Mouse (Mus musculus) hindbrain, postnatal 0 days (tissue): ENCODE data around the gene Casp9. TPM values are rescaled to one million over a fixed set of nuclear protein-coding genes. Genes with fewer than 3 reads are reported as not detected.

Source experiments
- ATAC-seq: fragments of 200-750 bp; cut with Nextera tagmentation; 2 replicates; pipeline ENCODE4 v1.8.0; 2017; ENCODE audit warnings: mild to moderate bottlenecking, moderate TSS enrichment, moderate library complexity
- DNase-seq: peaks from one replicate; pipeline ENCODE4 v3.0.0-alpha.2; 2015; ENCODE audit warnings: low spot score
- H3K27ac ChIP-seq: fragments of 300-500 bp; sonication (generic); 2 replicates; pipeline ENCODE4 v1.5.1; 2014; ENCODE audit warnings: mild to moderate bottlenecking
- H3K27me3 ChIP-seq: fragments of 300-500 bp; sonication (generic); 2 replicates; pipeline ENCODE4 v1.6.1; 2014; ENCODE audit warnings: low read length, mixed read lengths; ENCODE audit not compliant: insufficient read depth
- H3K36me3 ChIP-seq: fragments of 300-500 bp; sonication (generic); 2 replicates; pipeline ENCODE4 v1.6.1; 2014; ENCODE audit warnings: low read length, mixed read lengths; ENCODE audit not compliant: insufficient read depth
- H3K4me1 ChIP-seq: fragments of 300-500 bp; sonication (generic); 2 replicates; pipeline ENCODE4 v1.6.1; 2014; ENCODE audit warnings: antibody characterized with exemption, low read length, mixed read lengths; ENCODE audit not compliant: insufficient read depth
- H3K4me2 ChIP-seq: fragments of 300-500 bp; sonication (generic); 2 replicates; pipeline ENCODE4 v1.6.1; 2014; ENCODE audit warnings: low read depth, mild to moderate bottlenecking, low read length, moderate library complexity, mixed read lengths
- H3K4me3 ChIP-seq: fragments of 300-500 bp; sonication (generic); 2 replicates; pipeline ENCODE4 v1.5.1; 2014; ENCODE audit warnings: low read length
- H3K9ac ChIP-seq: fragments of 300-500 bp; sonication (generic); replicated peaks from 2 replicates; pipeline ENCODE4 v1.6.1; 2014; ENCODE audit warnings: mild to moderate bottlenecking, low read length, moderate library complexity, mixed read lengths
- H3K9me3 ChIP-seq: fragments of 300-500 bp; sonication (generic); 2 replicates; pipeline ENCODE4 v1.6.1; 2016; ENCODE audit warnings: low read length, mixed read lengths
- CTCF ChIP-seq: IDR thresholded peaks from 2 replicates; pipeline ENCODE4 v1.5.1; 2016; ENCODE audit warnings: antibody characterized with exemption, control low read depth, low read depth
- WGBS: fragments of 180-500 bp; shearing (Covaris S2); extraction: QIAGEN DNeasy Blood & Tissue Kit; methylation state at CpG from one replicate; pipeline ENCODE4 v1.1.7; 2014; 5-methylcytosine and 5-hydroxymethylcytosine counted together
- polyA plus RNA-seq: library from polyadenylated mRNA; unstranded; fragments of >200 nt; fragmentation: Nextera tagmentation; extraction: Ambion mirVana; gene quantifications from 2 replicates; pipeline ENCODE4 v1.2.1, GENCODE M21; 2015
- total RNA-seq: library from RNA; depleted of rRNA; stranded (reverse); fragments of >200 nt; gene quantifications from 2 replicates; pipeline ENCODE4 v1.2.3, GENCODE M21; 2014; rRNA removed

The Casp9 gene
- total and polyA plus RNA-seq, 2 experiments from 2014 or later = 20.3 to 29.1 TPM

DNA sequence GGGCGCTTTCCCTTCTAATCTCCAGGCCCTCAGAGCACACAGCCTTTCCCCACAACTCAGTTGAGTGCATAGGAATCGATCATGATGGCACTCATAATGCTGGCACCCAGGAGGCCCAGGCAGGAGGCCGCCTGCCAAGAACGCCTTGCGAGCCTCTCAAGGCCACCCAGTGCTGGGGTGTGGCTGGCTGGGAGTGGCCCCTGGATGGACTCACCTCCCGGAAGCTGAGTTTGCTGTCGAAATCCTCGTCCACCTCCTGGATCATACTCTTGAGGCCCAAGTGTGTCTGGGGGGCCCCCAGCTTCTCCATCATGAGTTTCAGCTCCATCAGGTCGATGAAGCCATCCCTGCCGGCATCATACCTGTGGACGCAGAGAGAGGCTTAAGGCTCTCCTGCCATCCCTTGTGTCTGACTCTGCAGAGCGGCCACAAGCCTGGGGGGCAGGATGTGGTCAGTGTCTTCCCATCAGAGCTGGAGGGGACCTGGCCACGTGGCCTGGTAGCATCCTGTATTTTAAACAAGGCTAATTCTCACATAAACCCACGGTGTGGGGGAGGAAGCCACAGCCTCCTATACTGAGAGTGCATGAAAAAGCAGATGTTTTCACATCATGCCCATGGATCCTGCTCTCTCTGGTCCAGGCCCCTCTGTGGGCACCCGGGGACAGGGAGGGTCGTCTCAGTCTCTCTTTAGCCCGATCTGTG lies 68.3 kb downstream of the Casp9 start:
- WGBS = 91% methylated on average over 17 of the region's 17 CpGs
- peaks cover 13% of the 10 kb centered on the region; the same call in 1 of the 2 replicates for H3K36me3 ChIP-seq
- H3K9me3 ChIP-seq = no peaks in the 10 kb centered on the region
- H3K27ac ChIP-seq = no peak overlapping the region
- DNase-seq (no peak), ATAC-seq (no peak)
- no peak overlapping the region for H3K4me3 ChIP-seq
- no peak overlapping the region for H3K4me2 ChIP-seq
- peaks cover 5% of the 10 kb centered on the region; the same call in 1 of the 2 replicates for H3K4me1 ChIP-seq
- no peaks in the 10 kb centered on the region for H3K27me3 ChIP-seq
- no peak for TF ChIP-seq CTCF
- H3K9ac ChIP-seq = no peak overlapping the region

DNA sequence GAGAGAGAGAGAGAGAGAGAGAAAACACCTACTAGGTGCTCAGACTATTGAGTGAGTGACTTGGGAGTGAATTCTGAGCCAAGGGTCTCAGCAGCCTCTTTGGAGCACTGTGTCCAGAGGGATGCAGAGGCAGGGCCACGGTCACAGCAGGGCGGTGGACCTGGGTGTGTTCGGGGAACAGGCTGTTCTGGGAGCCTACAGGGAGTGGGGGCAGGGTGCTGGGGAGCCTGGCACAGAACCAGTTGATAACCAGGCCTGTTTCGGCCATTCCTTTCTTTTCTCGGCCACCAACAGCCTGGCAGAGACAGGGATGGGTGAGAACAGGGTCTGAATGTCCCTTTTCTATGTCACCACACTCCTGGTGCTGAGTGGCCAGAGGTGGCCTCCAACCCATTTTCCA lies 69.5 kb downstream of the Casp9 start:
- Histone ChIP-seq H3K4me2 (no peak overlapping the region), H3K9me3 (no peaks in the 10 kb centered on the region), H3K36me3 (peaks cover 13% of the 10 kb centered on the region; the same call in 1 of the 2 replicates), H3K27ac (no peak overlapping the region), H3K27me3 (no peaks in the 10 kb centered on the region), H3K9ac (no peak overlapping the region), H3K4me1 (peaks cover 15% of the 10 kb centered on the region), H3K4me3 (no peak overlapping the region)
- DNase-seq = no peak
- no peak for ATAC-seq
- no peak for TF ChIP-seq CTCF
- WGBS = 63% methylated on average over 5 of the region's 5 CpGs

DNA sequence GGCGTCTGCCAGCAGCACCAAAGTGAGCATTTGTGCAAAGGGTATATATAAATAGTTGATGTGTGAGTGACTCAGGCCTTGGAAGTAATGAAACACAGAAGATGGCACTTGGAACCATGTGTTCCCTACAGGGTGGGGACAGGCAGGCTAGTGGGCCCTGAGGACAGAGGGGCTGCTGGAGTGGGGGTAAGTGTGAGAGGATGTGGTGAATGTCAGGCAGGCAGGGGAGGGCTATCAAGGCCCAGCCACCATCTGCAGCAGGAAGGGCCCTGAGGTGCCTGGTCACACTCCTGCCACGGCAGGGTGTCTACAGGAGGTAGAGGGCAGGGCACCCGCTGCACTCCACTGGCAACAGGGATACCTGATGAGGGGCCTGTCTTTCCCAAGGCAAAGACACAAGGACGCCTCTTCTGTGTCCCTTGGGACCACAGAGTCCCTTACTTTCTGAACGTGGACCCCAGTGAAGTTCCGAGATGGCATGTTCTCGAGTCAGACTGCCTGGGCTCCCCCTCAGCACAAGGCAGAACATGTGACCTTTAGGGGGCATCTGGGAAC lies 70.4 kb downstream of the Casp9 start:
- H3K36me3 ChIP-seq = peaks cover 13% of the 10 kb centered on the region; the same call in 1 of the 2 replicates
- no peak overlapping the region for H3K4me2 ChIP-seq
- no peak for TF ChIP-seq CTCF
- no peak overlapping the region for H3K4me3 ChIP-seq
- DNase-seq (no peak), ATAC-seq (no peak)
- no peak overlapping the region for H3K27ac ChIP-seq
- no peak overlapping the region for H3K9ac ChIP-seq
- peaks cover 15% of the 10 kb centered on the region for H3K4me1 ChIP-seq
- no peaks in the 10 kb centered on the region for H3K27me3 ChIP-seq
- H3K9me3 ChIP-seq = no peaks in the 10 kb centered on the region
- WGBS = 92% methylated on average over 7 of the region's 7 CpGs

DNA sequence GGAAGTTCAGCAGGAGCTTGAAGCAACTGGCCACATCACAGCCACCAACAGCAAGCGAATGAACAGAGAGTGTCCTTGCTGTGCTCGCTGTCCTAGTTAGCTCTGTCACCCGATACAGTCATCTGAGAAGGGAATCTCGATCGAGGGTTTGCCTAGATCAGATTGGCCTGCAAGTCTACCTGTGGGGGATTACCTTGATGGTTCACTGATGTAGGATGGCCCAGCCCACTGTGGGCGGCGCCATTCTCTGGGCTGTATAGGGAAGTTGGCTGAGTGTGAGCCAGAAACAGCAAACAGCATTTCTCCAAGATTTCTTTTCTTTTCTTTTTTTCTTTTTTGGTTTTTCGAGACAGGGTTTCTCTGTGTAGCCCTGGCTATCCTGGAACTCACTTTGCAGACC lies 71.1 kb downstream of the Casp9 start:
- no peak overlapping the region for H3K9ac ChIP-seq
- DNase-seq (no peak), ATAC-seq (no peak)
- peaks cover 15% of the 10 kb centered on the region for H3K4me1 ChIP-seq
- H3K27ac ChIP-seq = no peak overlapping the region
- H3K36me3 ChIP-seq = peaks cover 10% of the 10 kb centered on the region; the same call in 1 of the 2 replicates
- no peak for TF ChIP-seq CTCF
- no peaks in the 10 kb centered on the region for H3K9me3 ChIP-seq
- 94% methylated on average over 8 of the region's 8 CpGs for WGBS
- no peaks in the 10 kb centered on the region for H3K27me3 ChIP-seq
- H3K4me3 ChIP-seq = no peak overlapping the region
- H3K4me2 ChIP-seq = no peak overlapping the region

DNA sequence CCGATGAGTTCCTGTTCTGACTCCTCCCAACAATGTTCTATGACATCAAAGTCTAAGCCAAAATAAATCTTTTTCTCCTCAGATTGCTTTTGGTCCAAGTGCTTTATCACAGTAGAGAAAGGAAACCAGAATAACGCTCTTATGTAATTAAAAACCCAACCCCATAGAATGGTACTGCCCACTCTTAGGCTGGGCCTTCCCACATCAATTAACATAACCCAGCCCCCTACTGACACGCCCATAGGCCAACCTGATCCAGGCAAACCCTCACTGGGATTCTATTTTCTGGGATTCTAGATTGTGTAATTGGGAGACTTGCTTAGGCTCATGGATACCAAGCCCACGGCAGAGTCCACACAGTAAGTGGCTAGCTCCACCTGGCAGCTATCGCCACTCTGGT lies 71.6 kb downstream of the Casp9 start:
- H3K36me3 ChIP-seq = peaks cover 5% of the 10 kb centered on the region; the same call in 1 of the 2 replicates
- ATAC-seq (no peak), DNase-seq (no peak)
- no peak overlapping the region for H3K27ac ChIP-seq
- no peaks in the 10 kb centered on the region for H3K27me3 ChIP-seq
- no peak overlapping the region for H3K4me2 ChIP-seq
- H3K4me3 ChIP-seq = no peak overlapping the region
- H3K4me1 ChIP-seq = peaks cover 19% of the 10 kb centered on the region
- WGBS = 86% methylated on average over 5 of the region's 5 CpGs
- no peak for TF ChIP-seq CTCF
- H3K9ac ChIP-seq = no peak overlapping the region
- H3K9me3 ChIP-seq = no peaks in the 10 kb centered on the region

Other genes with a start within 250 kb of the Casp9 start
- gene Fblim1, start 187.5 kb upstream of the Casp9 start, total RNA-seq = 22.5 and 26.7 TPM in 2 replicates
- 21.7 and 25.6 TPM in 2 replicates for gene Fblim1, start 187.5 kb upstream of the Casp9 start, polyA plus RNA-seq
- 1.3 and 1.6 TPM in 2 replicates for gene Tmem82, start 175.0 kb upstream of the Casp9 start, total RNA-seq
- 1.3 and 1.5 TPM in 2 replicates for gene Tmem82, start 175.0 kb upstream of the Casp9 start, polyA plus RNA-seq
- gene Slc25a34, start 169.8 kb upstream of the Casp9 start, total RNA-seq = 18.1 and 22.2 TPM in 2 replicates
- 3.0 and 3.6 TPM in 2 replicates for gene Slc25a34, start 169.8 kb upstream of the Casp9 start, polyA plus RNA-seq
- 45.8 and 47.6 TPM in 2 replicates for gene Plekhm2, start 128.7 kb upstream of the Casp9 start, total RNA-seq
- 6.1 and 6.4 TPM in 2 replicates for gene Plekhm2, start 128.7 kb upstream of the Casp9 start, polyA plus RNA-seq
- gene Rsc1a1, start 108.0 kb upstream of the Casp9 start, total RNA-seq = 3.0 and 13.6 TPM in 2 replicates
- 0.32 TPM in 1 of 2 replicates, not detected in the other for gene Rsc1a1, start 108.0 kb upstream of the Casp9 start, polyA plus RNA-seq
- gene Ddi2, start 70.2 kb upstream of the Casp9 start, total RNA-seq = 20.9 and 31.5 TPM in 2 replicates
- gene Ddi2, start 70.2 kb upstream of the Casp9 start, polyA plus RNA-seq = 12.1 and 12.5 TPM in 2 replicates
- gene Agmat, start 46.9 kb upstream of the Casp9 start, total RNA-seq = 0.72 TPM in 1 of 2 replicates, not detected in the other
- 0.60 and 0.62 TPM in 2 replicates for gene Agmat, start 46.9 kb upstream of the Casp9 start, polyA plus RNA-seq
- 17.5 and 21.0 TPM in 2 replicates for gene Dnajc16, start 2.7 kb upstream of the Casp9 start, total RNA-seq
- gene Dnajc16, start 2.7 kb upstream of the Casp9 start, polyA plus RNA-seq = 6.1 and 6.8 TPM in 2 replicates
- not detected in 2 replicates for gene Cela2a, start 32.5 kb downstream of the Casp9 start, total RNA-seq
- 0.23 and 0.26 TPM in 2 replicates for gene Cela2a, start 32.5 kb downstream of the Casp9 start, polyA plus RNA-seq
- gene Ctrc, start 52.7 kb downstream of the Casp9 start, total RNA-seq = not detected in 2 replicates
- gene Ctrc, start 52.7 kb downstream of the Casp9 start, polyA plus RNA-seq = not detected in 2 replicates
- 39.4 and 49.2 TPM in 2 replicates for gene Efhd2, start 81.3 kb downstream of the Casp9 start, total RNA-seq
- gene Efhd2, start 81.3 kb downstream of the Casp9 start, polyA plus RNA-seq = 62.5 and 64.8 TPM in 2 replicates
- gene Fhad1, start 221.5 kb downstream of the Casp9 start, total RNA-seq = 2.0 and 16.9 TPM in 2 replicates
- gene Fhad1, start 221.5 kb downstream of the Casp9 start, polyA plus RNA-seq = 5.8 and 7.5 TPM in 2 replicates